Mouse (Mus musculus): ENCODE measurements around the gene Cyth2.

- TF ChIP-seq CTCF (IDR thresholded peaks at IDR 0.05; ENCODE audit: low read depth, low read length) (no peak), TAL1 (conservative IDR thresholded peaks at IDR 0.05; ENCODE audit: low read depth, low read length) (no peak)
Measured at GRCm38 (mm10) chr7:45759400-45759799, 55.0 kb downstream of the Cyth2 start.
